Mouse (Mus musculus) adrenal gland, adult (tissue): ENCODE measurements around the gene Rtn4ip1.
"Not testable (repeated sequence)": the region's sequence is repeated elsewhere in the genome, so short reads cannot be mapped to it uniquely, and the experiment has no call there.

ENCODE experiments used
- DNase-seq, 2 experiments: peaks; one replicate each; pipeline ENCODE4 v3.0.0; 2022 to 2023; ENCODE audit warnings: low spot score in 1 of 2; ENCODE audit not compliant: inconsistent age in 2 of 2

The Rtn4ip1 gene

GRCm38 (mm10) chr10:43927736-43928135 lies 26.1 kb downstream of the Rtn4ip1 start:
- no peak for DNase-seq

- no peak for DNase-seq
Observed at GRCm38 (mm10) chr10:43928596-43928995, 27.0 kb downstream of the Rtn4ip1 start.

DNA sequence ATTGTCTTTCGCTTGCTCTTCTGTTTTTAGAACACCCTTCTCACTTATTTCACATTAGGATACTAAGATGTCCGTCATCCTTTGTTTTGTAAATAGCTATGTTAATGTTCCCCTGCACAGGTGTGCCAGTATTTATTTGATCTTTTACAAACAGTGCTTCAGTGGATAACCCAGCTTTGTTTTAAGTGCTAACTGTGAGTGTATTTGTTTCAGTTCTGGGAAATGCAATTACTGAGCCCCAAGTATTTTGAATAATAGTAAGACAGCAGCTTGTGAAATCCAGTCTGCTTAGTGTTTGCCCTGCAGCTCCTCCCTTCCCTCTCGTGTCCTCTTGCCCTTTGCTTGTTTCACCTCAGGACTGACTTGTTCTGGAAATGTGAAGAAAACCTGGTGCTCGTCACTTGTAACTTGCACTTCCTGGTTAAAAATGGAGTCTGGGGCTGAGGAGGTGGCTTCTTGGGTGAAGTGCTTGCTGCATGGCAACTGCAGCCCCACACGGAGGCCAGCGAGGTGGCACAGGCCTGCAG lies 37.6 kb downstream of the Rtn4ip1 start:
- DNase-seq: no peak

GRCm38 (mm10) chr10:43943736-43944135 lies 42.1 kb downstream of the Rtn4ip1 start:
- DNase-seq: no peak

GRCm38 (mm10) chr10:43945435-43945834 lies 43.8 kb downstream of the Rtn4ip1 start:
- no peak for DNase-seq

- peak; percentile 34 to 78 for DNase-seq
Observed at GRCm38 (mm10) chr10:43953942-43954341, 52.3 kb downstream of the Rtn4ip1 start.

- no peak for DNase-seq
Observed at GRCm38 (mm10) chr10:43964943-43965342, 63.3 kb downstream of the Rtn4ip1 start.

DNA sequence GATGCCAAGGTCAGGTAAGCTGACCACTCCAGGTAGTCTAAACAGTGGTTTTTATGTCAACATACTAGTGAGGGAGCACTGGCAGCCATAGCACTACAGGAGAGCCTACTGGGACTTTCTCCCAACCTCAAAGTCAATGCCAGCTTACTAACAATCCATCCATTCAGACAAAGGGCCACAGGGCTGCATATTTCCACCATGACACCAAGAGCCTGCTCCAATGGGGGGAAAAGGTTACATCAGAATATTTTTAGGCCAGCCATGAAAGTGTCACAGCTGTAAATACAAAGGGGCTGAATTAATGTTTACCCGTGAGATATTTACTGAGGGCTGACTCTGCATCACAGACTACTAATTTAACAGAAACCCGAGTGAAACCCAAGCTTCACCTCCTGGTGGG lies 71.6 kb downstream of the Rtn4ip1 start:
- no peak for DNase-seq

DNA sequence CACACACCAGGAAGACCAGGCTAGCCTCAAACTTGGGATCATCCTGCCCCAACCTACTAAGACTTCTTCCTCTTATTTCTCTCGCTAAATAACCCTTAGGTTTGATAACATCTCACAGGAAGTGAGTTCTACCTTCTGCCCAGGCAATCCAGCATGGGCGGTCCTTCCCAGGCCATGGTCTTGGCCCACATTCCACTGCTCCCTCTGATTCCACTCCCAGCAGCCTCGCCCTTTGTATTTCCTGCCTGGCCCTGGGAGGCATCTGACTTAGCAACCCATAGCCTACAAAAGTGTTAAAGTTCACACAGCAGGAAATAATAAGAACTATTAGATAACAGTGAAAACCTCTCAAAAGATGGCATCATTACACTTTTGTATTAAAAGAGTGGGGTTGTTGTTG lies 75.7 kb downstream of the Rtn4ip1 start:
- DNase-seq: peak in 1 of 2 experiments; percentile 14

DNA sequence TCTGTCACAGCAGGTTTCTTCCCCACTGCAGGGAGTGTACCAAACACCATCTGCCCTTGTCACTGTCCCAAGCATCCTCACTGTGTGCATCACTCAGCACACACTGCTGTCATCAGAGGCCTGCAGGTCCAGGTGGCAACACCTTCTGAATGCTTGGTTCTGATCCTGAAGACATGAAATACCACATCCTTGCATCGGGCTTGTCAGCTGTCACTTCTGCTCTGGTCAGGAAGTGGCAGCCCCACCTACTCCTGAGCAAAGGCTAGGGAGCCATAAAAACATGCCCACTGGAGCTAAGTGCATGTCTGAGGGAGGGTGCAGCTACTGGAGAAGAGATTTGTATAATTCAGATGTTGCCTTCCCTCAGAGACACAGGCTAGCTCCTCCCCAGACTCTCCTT lies 78.5 kb downstream of the Rtn4ip1 start:
- DNase-seq: no peak

- not testable (repeated sequence) for DNase-seq
Observed at GRCm38 (mm10) chr10:43980742-43981141, 79.1 kb downstream of the Rtn4ip1 start.

DNA sequence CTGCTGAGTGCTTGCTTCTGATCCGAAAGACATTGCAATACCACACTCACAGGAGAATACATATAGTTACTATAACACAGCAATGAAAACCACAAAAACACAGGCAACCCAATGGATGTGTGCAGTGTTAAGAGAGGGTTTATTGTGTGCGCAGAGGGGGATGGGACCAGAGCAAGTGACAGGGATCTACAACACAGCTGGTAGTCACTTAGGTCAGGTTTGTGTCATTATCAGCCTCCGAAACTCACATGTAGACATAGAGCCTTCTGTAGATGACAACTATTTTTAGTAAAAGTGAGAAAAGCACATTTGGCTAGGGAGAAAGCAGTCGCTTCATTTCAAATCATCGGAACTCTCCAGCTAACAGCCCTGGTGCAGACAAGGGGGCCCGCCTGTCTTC lies 80.9 kb downstream of the Rtn4ip1 start:
- DNase-seq: no peak

DNA sequence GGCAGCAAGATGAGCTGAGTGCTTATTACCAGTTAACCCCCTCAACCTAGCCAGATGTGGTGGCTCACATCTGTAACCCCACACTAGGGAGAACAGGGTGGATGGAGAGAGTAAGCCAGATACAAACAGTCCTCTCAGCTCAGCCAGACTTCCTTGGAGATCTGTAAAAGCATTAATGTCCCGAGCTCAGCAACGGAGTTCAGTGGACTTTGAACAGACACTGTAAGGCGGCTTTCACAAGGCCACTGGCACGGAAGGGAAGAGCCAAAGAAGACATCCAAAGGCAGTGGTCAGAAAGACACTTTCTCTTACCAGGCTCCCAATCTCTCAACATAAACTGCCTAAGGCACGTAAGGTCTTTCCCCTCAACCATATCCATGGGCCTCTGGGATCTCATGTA lies 81.6 kb downstream of the Rtn4ip1 start:
- no peak for DNase-seq

DNA sequence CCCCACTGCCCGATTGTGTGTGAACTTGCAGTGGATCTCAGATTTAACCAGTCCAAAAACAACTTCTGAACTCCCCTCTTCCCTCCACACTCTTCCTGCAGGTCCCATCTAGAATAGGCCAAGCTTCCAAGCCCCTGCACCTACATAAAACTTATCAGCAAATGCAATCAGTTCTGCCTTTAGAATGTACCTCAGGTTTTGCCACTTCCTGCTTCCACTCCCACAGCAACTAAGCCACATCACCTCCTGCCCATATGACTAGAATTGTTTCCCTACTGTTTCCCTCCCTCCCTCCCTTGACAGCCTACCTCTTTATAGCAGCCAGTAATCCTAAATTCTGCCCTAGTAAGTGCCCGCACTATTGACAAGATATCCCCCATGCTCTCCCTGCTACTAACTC lies 82.3 kb downstream of the Rtn4ip1 start:
- DNase-seq: no peak

- DNase-seq: no peak
Observed at GRCm38 (mm10) chr10:43991268-43991667, 89.7 kb downstream of the Rtn4ip1 start.

DNA sequence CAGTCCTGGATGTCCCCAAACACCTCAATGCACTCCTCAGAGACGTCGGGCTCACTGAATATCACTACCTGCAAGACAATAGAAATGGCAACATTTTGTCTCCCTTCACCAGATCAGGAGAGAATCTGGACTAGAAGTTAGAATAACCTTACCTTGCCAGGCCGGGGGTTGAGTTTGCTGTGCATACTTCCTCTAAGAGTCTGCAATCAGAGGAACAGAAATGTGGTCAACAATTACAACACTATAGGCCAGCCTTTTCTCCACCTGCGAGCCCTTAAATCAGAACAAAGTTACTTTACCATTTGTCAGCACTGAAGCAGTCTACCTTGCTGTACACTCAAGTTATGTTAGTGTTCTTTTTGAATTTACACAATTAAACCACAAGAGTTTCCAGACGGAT lies 90.9 kb downstream of the Rtn4ip1 start:
- no peak for DNase-seq

DNA sequence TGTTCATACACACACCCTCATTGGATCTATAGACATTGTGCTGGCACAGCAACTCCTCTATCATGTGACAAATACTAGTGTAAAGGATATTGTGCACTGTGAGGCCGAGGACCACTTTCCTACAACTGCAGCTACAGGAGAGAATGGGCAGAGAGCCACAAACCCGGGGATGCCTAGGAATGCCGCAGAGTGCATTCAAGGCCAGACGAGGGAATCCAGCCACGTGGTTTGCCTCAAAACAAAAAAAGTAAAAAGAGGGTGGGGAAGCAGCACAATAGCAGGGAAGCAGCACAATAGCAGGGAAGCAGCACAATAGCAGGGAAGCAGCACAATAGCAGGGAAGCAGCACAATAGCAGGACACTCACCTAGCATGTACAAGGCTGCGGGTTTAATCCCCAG lies 91.6 kb downstream of the Rtn4ip1 start:
- DNase-seq: no peak

DNA sequence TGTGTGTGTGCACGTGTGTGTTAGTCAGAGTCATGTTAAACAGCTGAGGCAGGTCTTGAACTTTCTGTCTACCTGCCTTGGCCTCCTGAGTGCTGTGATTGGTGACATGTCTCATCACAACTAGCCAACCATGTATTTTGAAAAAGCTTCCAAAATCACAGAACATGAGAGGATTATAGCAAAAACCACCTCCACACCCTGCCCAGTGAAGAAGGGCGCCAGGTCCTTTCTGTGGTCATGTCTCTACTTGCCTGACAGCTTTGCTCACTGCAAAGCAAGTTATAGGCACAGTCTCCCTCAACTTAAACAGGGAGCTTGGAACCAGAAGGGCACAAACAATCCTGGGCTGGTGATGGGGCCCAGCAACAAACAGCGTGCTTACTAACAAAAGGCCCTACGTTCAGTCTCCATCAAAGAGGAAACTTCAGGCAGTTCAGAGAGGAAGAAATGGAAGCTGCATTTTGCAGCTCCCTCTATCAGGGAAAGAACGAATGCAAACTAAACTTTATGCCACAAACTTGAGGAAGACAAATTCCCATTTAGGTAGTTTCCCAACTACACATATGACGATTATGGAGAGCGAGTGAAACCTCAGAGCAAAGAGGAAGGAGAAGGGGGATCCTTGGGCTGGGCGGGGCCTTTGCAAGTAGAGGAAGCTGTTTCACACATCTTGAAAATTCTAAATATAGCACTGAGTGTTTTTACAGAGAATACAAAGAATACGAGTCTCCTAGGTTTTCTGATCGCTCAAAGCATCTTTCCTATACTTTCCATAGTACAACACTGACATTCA lies 94.4 kb downstream of the Rtn4ip1 start:
- no peak for DNase-seq

DNA sequence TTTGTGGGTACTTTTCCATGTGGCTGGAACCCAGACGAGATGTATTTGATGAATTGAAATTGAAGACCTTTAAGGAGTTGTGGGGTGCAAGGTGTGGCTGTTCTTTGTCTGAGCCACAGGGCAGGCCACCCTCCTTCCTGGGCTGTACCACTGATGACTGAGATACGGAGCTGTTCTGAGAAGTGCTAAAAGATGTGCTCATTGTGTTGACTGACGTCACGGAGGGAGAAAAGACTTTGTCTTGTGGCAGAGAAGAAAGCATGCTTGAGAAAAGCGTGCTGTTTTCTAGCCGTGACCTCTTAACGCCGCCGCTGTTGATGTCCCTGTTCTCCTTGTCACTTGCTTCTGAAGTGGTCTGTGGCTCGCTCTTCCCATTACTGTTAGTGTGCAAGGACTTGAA lies 95.7 kb downstream of the Rtn4ip1 start:
- no peak for DNase-seq

DNA sequence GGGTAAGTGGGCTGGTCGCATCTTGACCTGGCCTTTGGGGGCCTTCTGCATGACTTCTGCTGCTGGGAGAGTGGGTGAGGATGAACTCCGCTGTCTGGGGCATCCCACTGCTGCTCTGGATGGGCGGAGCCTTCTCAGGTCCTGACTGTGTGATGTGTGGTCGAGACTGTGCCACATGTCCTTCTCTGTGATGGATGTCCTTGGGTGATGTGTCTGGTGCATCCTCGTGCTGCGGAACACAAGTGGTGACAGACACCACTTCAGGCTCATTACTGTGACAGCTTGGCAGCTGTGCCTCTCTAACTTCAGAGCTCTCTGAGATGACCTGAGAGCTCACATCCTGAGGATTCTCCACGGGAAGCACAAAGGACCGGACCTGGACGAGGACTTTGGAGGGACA lies 96.4 kb downstream of the Rtn4ip1 start:
- DNase-seq: no peak

DNA sequence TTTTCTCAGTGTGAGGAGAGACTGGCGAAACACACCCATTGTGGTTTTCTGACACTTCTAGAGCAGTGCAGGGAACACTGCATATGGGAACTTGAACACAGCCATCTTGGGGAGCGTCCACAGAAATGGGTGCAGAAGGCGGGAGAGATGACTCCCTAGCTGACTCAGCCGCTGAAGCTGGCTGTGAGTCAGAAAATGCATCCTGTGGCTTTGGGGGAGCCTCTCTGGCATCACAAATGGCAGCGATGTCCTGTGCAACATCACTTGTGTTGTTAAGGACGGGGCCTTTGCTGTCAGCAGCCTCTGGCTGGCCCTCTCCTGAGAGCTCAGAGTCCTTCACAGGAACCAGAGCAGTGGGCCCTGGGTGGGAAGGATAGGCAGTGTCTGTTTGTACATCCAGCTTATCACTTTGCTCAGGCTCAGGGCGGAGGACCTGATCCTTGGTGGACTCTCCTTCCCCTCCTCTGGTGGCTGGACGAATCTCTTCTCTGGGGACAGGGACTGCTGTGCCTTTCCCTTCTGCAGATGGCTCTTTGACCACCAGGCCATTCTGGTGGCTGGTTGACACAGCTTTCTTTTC lies 97.0 kb downstream of the Rtn4ip1 start:
- DNase-seq: no peak

DNA sequence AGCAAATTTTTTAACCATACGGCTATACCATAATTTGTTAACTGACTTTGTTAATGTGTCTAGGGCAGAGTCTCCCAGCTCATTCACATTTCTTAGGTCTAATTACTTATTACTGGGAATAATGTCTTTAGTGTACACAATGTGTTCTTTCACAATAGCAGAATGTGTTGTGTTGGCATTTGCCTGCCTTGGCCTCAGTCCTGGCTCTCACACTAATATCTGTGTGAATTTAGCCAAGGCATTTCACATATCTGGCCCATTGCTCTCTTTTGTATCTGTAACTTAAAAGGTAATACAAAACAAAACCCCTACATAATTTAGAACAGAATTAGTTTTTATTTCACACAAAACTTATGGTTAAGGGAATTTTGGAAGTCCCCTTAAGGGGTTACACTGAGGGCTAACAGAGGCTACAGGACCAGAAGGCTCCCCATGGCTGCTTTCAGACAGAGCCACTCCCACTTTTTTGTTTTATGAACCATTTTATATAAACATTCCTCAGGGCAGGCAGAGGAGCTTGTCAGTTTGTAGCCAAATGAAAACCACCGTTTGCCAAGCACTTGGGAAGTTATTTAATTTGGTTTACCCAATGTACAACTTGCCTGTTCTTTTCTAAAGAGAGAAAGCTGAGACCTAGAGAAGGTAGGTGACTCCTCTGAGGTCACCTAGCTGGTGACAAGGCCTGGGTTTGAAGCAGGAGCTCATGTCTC lies 98.7 kb downstream of the Rtn4ip1 start:
- no peak for DNase-seq
